Mouse (Mus musculus) heart, adult 2 months (tissue): ENCODE measurements around the gene Avpi1.

Experiments
- CTCF ChIP-seq: fragments of 200-600 bp; IDR thresholded peaks from 2 replicates; pipeline ENCODE4 v1.8.1; 2022; ENCODE audit warnings: antibody characterized with exemption, mild to moderate bottlenecking, moderate library complexity
- POLR2A ChIP-seq: fragments of 200-500 bp; IDR thresholded peaks from 2 replicates; pipeline ENCODE4 v1.6.1; 2011; ENCODE audit warnings: mild to moderate bottlenecking, low read depth, low read length, control low read depth; ENCODE audit not compliant: insufficient read depth

GRCm38 (mm10) chr19:42130294-42130606 is 1.4 kb upstream of the Avpi1 start:
- TF ChIP-seq CTCF (no peak), POLR2A (no peak)
